Mouse (Mus musculus) testis, adult 2 months (tissue): ENCODE results near the gene Dnm2.

Source experiments
- CTCF ChIP-seq: fragments of 200-500 bp; IDR thresholded peaks from 2 replicates; pipeline ENCODE4 v1.5.1; 2012; ENCODE audit warnings: low read depth, mild to moderate bottlenecking, inconsistent platforms, low read length, moderate library complexity; ENCODE audit not compliant: control insufficient read depth, insufficient read depth, insufficient replicate concordance
- POLR2A ChIP-seq: fragments of 200-500 bp; IDR thresholded peaks from 2 replicates; pipeline ENCODE4 v1.6.1; 2012; ENCODE audit warnings: low read depth, mild to moderate bottlenecking, inconsistent platforms, low read length, moderate library complexity; ENCODE audit not compliant: control insufficient read depth

GRCm38 (mm10) chr9:21545351-21545915 lies 120.7 kb downstream of the Dnm2 start:
- TF ChIP-seq CTCF = no peak
- no peak for TF ChIP-seq POLR2A
